Mouse (Mus musculus) spleen, adult 18-20 months (tissue): ENCODE measurements at regions not wholly inside any gene's neighbourhood (a gene's known extent, or its start where the extent isn't known, plus 50 kb on each side); places are given as distances from the start of the nearest gene placed in this dataset.

Experiments used
- DNase-seq, 2 experiments: peaks; one replicate each; pipeline ENCODE4 v3.0.0; 2022; ENCODE audit warnings: mixed read lengths in 2 of 2

GRCm38 (mm10) chr2:172613891-172614391, 64.5 kb downstream of the Tfap2c start:
- no peak for DNase-seq

- DNase-seq: no peak
Measured at GRCm38 (mm10) chr2:172615148-172615547, 65.8 kb downstream of the Tfap2c start.

GRCm38 (mm10) chr2:172615582-172615981, 66.2 kb downstream of the Tfap2c start:
- no peak for DNase-seq

GRCm38 (mm10) chr2:172619168-172619567, 69.8 kb downstream of the Tfap2c start:
- DNase-seq: no peak

GRCm38 (mm10) chr2:172620001-172620400, 70.6 kb downstream of the Tfap2c start:
- DNase-seq: no peak

GRCm38 (mm10) chr2:172623707-172624106, 74.3 kb downstream of the Tfap2c start:
- DNase-seq: no peak

- no peak for DNase-seq
Measured at GRCm38 (mm10) chr2:172627353-172628306, 78.2 kb downstream of the Tfap2c start.

GRCm38 (mm10) chr2:172630333-172630732, 80.9 kb downstream of the Tfap2c start:
- no peak for DNase-seq

GRCm38 (mm10) chr2:172642616-172643015, 93.2 kb downstream of the Tfap2c start:
- no peak for DNase-seq

GRCm38 (mm10) chr2:172643860-172644259, 94.5 kb downstream of the Tfap2c start:
- DNase-seq: no peak

GRCm38 (mm10) chr2:172644451-172644850, 95.1 kb downstream of the Tfap2c start:
- no peak for DNase-seq

GRCm38 (mm10) chr2:172648072-172648471, 98.7 kb downstream of the Tfap2c start:
- no peak for DNase-seq

- DNase-seq: no peak
Measured at GRCm38 (mm10) chr2:172660479-172660878, 111.1 kb downstream of the Tfap2c start.

- no peak for DNase-seq
Measured at GRCm38 (mm10) chr2:172660916-172661315, 111.5 kb downstream of the Tfap2c start.

- DNase-seq: no peak
Measured at GRCm38 (mm10) chr2:172661418-172661980, 112.1 kb downstream of the Tfap2c start.

GRCm38 (mm10) chr2:172662165-172662564, 112.8 kb downstream of the Tfap2c start:
- DNase-seq: no peak

GRCm38 (mm10) chr2:172663681-172664080, 114.3 kb downstream of the Tfap2c start:
- no peak for DNase-seq

GRCm38 (mm10) chr2:172673081-172673480, 123.7 kb downstream of the Tfap2c start:
- DNase-seq: no peak

- DNase-seq: no peak
Measured at GRCm38 (mm10) chr2:172674641-172675040, 125.2 kb downstream of the Tfap2c start.

- DNase-seq: no peak
Measured at GRCm38 (mm10) chr2:172675081-172675480, 125.7 kb downstream of the Tfap2c start.

- DNase-seq: no peak
Measured at GRCm38 (mm10) chr2:172690196-172690595, 140.8 kb downstream of the Tfap2c start.

- no peak for DNase-seq
Measured at GRCm38 (mm10) chr2:172690931-172691651, 141.7 kb downstream of the Tfap2c start.

GRCm38 (mm10) chr2:172698961-172699360, 149.6 kb downstream of the Tfap2c start:
- DNase-seq: no peak
